Mouse (Mus musculus) cortical plate, adult 2 months (tissue): ENCODE results near the gene Olfr429. TPM values are rescaled to one million over a fixed set of nuclear protein-coding genes. Genes with fewer than 3 reads are reported as not detected.

Source experiments
- H3K27ac ChIP-seq: fragments of 200-500 bp; 2 replicates; pipeline ENCODE4 v1.5.1; 2012; ENCODE audit warnings: low read length, control low read depth, inconsistent platforms; ENCODE audit not compliant: insufficient read depth
- H3K4me1 ChIP-seq: fragments of 200-500 bp; 2 replicates; pipeline ENCODE4 v1.6.1; 2011; ENCODE audit warnings: low read length; ENCODE audit not compliant: control insufficient read depth, insufficient read depth
- H3K4me3 ChIP-seq: fragments of 200-500 bp; 2 replicates; pipeline ENCODE4 v1.5.1; 2011; ENCODE audit warnings: mild to moderate bottlenecking, low read length, control low read depth; ENCODE audit not compliant: insufficient read depth
- CTCF ChIP-seq: fragments of 200-500 bp; IDR thresholded peaks from 2 replicates; pipeline ENCODE4 v1.5.1; 2011; ENCODE audit warnings: mild to moderate bottlenecking, control low read depth, low read length; ENCODE audit not compliant: insufficient read depth; ENCODE audit errors: extremely low read depth
- POLR2A ChIP-seq: fragments of 200-500 bp; IDR thresholded peaks from 2 replicates; pipeline ENCODE4 v1.6.1; 2011; ENCODE audit warnings: mild to moderate bottlenecking, low read length, control low read depth; ENCODE audit not compliant: insufficient read depth; ENCODE audit errors: extremely low read depth
- polyA plus RNA-seq: library from polyadenylated mRNA; depleted of rRNA; stranded (reverse); fragments of >200 nt; gene quantifications from 2 replicates; pipeline ENCODE4 v1.2.3, GENCODE M21; 2012; rRNA removed

Olfr429 gene
- polyA plus RNA-seq, 1 experiment, result not detected

GRCm38 (mm10) chr1:174051931-174052536 is 32.1 kb upstream of the Olfr429 start:
- no peak overlapping the region for H3K27ac ChIP-seq
- no peaks in the 10 kb centered on the region for H3K4me1 ChIP-seq
- H3K4me3 ChIP-seq, result no peak overlapping the region
- no peak for TF ChIP-seq POLR2A
- no peak for TF ChIP-seq CTCF

DNA sequence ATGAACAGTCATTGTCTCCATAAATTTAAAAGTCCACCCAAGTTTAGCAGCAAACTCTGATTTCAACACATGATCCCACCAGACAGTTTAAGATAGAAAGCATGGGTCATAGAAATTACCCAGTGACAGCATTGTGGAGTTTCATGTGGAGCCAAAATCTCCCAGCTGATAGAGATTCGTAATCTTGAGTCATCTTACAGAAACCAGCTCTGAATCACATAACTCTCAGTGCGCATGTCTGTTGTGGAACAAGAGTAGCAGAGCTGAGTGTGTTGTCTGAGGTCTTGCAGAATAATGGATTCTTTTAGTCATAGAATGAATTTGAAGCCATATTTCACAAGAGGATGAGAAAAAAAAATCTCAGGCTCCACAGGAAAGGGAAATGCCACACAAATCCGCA is 31.1 kb upstream of the Olfr429 start:
- Histone ChIP-seq H3K4me1 (no peaks in the 10 kb centered on the region), H3K27ac (no peak overlapping the region), H3K4me3 (no peak overlapping the region)
- TF ChIP-seq POLR2A (no peak), CTCF (no peak)

DNA sequence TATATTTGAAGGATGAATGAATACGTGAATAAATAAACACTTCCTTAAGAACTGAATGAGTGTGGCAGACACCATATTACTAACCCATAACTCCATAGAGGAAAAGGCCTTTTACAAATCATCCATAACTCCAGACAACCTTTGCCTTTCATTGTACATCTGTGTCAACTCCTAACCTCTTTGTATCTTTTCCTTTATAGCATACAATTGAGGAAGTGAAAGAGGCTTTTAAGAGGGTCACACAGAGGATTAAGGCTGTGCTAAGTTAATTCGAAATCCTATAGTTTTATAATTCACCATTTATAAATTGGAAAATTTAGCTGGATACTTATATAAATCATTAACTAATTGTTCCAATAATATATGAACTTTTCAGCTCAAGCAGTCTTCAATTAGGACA is 28.9 kb upstream of the Olfr429 start:
- Histone ChIP-seq H3K27ac (no peak overlapping the region), H3K4me1 (no peaks in the 10 kb centered on the region), H3K4me3 (no peak overlapping the region)
- no peak for TF ChIP-seq POLR2A
- TF ChIP-seq CTCF, result no peak

DNA sequence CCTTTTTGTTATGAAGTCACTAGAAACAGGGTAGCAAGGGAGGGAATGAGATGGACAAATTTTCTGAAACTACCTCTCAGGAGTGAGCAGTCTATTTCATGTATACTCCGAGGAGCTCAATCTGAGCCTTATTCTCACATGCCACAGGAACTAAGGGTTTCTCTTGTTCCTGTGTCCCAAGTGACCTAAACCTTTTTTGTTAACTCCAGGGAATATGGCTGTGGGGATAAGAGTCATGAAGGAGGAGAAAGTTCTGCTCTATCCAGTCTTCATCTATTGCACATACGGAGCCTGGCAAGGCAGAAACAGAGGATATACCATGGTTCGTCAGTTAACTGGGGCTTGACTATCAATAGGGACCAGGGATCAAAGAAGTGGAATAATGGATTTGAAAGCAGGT is 17.8 kb upstream of the Olfr429 start, which contains the start of gene Olfr430:
Olfr430 (plus strand) TSS at position 301 of the 400 bp plus-strand sequence.
- H3K4me1 ChIP-seq, result no peaks in the 10 kb centered on the region
- no peak within 1 kb of the TSS for H3K4me3 ChIP-seq
- H3K27ac ChIP-seq, result no peak within 1 kb of the TSS
- TF ChIP-seq POLR2A (no peak), CTCF (no peak)

- no peak within 1 kb of the TSS for H3K27ac ChIP-seq
- no peaks in the 10 kb centered on the region for H3K4me1 ChIP-seq
- TF ChIP-seq POLR2A (no peak), CTCF (no peak)
- no peak within 1 kb of the TSS for H3K4me3 ChIP-seq
Measured at GRCm38 (mm10) chr1:174096591-174096990, 12.5 kb downstream of the Olfr429 start, which contains the start of gene Olfr427. Olfr427 (plus strand) TSS chr1:174096891.

DNA sequence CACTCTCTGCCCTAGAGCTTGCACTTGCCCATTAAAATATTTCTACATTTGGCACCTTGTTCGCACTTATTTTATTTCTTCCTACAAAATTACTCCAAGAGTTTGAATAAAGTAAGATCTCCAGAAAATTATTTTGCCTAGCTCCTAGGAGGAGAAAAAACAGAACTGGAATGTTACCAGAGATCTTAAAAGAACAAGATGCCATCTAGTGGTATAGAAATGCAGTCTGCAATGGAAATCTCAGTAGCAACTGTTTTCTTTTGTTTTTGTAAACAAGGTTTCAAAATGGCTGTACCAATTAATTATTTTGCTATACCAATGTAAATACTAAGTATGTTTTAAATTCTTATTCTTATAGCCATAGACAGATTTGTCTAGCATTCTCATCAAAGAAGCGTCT is 19.6 kb downstream of the Olfr429 start:
- no peak overlapping the region for H3K27ac ChIP-seq
- no peaks in the 10 kb centered on the region for H3K4me1 ChIP-seq
- H3K4me3 ChIP-seq, result no peak overlapping the region
- TF ChIP-seq CTCF, result no peak
- TF ChIP-seq POLR2A, result no peak

- Histone ChIP-seq H3K27ac (no peak within 1 kb of the TSS), H3K4me3 (no peak within 1 kb of the TSS), H3K4me1 (no peaks in the 10 kb centered on the region)
- TF ChIP-seq CTCF (no peak), POLR2A (no peak)
Measured at GRCm38 (mm10) chr1:174121062-174121461, 36.9 kb downstream of the Olfr429 start, which contains the start of gene Olfr231. Olfr231 (minus strand) TSS chr1:174121162.

- Histone ChIP-seq H3K4me1 (no peaks in the 10 kb centered on the region), H3K4me3 (no peak within 1 kb of the TSS), H3K27ac (no peak within 1 kb of the TSS)
- TF ChIP-seq POLR2A, result no peak
- TF ChIP-seq CTCF, result no peak
Measured at GRCm38 (mm10) chr1:174131217-174131616, 47.1 kb downstream of the Olfr429 start, which contains the start of gene Olfr424. Olfr424 (plus strand) TSS chr1:174131517.

DNA sequence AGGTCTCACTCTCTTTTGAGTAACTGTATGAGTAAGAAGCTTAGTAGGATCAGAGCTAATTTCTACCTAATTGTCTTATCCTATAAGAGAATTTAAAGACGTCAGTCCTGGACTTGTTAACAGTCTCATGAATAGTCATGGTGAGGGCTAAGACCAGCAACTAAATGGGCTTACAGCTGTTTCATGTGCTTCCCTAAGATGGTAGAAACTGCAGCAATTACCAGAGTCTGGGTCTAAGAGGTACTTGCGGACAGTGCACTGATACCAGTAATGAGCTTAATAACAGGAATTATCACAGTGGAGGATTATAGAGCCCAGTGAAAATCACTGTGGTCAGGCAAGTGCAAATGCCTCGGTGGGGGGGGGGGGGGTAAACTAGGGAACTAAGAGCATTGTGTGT is 47.9 kb downstream of the Olfr429 start:
- no peak overlapping the region for H3K27ac ChIP-seq
- TF ChIP-seq CTCF, result no peak
- TF ChIP-seq POLR2A, result no peak
- H3K4me1 ChIP-seq, result no peaks in the 10 kb centered on the region
- no peak overlapping the region for H3K4me3 ChIP-seq

Other genes starting within 250 kb of the Olfr429 start
- 0.13 and 0.21 TPM in 2 replicates for gene Ifi211, start 171.3 kb upstream of the Olfr429 start, polyA plus RNA-seq
- 1.8 and 2.7 TPM in 2 replicates for gene Mndal, start 141.8 kb upstream of the Olfr429 start, polyA plus RNA-seq
- 1.0 and 1.1 TPM in 2 replicates for gene Ifi203, start 141.7 kb upstream of the Olfr429 start, polyA plus RNA-seq
- not detected in 2 replicates for gene Ifi202b, start 101.6 kb upstream of the Olfr429 start, polyA plus RNA-seq
- gene Ifi205, start 52.5 kb upstream of the Olfr429 start, polyA plus RNA-seq, result 0.04 TPM in 1 of 2 replicates, not detected in the other
- gene Olfr433, start 43.6 kb upstream of the Olfr429 start, polyA plus RNA-seq, result not detected in 2 replicates
- gene Olfr432, start 35.1 kb upstream of the Olfr429 start, polyA plus RNA-seq, result not detected in 2 replicates
- gene Olfr430, start 17.7 kb upstream of the Olfr429 start, polyA plus RNA-seq, result not detected in 2 replicates
- not detected in 2 replicates for gene Olfr427, start 12.6 kb downstream of the Olfr429 start, polyA plus RNA-seq
- not detected in 2 replicates for gene Olfr231, start 36.8 kb downstream of the Olfr429 start, polyA plus RNA-seq
- gene Olfr424, start 47.2 kb downstream of the Olfr429 start, polyA plus RNA-seq, result not detected in 2 replicates
- gene Olfr420, start 71.3 kb downstream of the Olfr429 start, polyA plus RNA-seq, result not detected in 2 replicates
- not detected in 2 replicates for gene Spta1, start 88.4 kb downstream of the Olfr429 start, polyA plus RNA-seq
- not detected in 2 replicates for gene Olfr419, start 167.7 kb downstream of the Olfr429 start, polyA plus RNA-seq
- not detected in 2 replicates for gene Mptx1, start 246.2 kb downstream of the Olfr429 start, polyA plus RNA-seq